Mouse (Mus musculus) small intestine, adult 2 months (tissue): ENCODE results near the gene Eif4e1b. TPM values are rescaled to one million over a fixed set of nuclear protein-coding genes. Genes with fewer than 3 reads are reported as not detected.

Experiments used
- H3K27ac ChIP-seq: fragments of 200-500 bp; 2 replicates; pipeline ENCODE4 v1.5.1; 2012; ENCODE audit warnings: low read depth, low read length, control low read depth, inconsistent platforms; ENCODE audit not compliant: insufficient read depth
- H3K27me3 ChIP-seq: fragments of 200-500 bp; 2 replicates; pipeline ENCODE4 v1.6.1; 2012; ENCODE audit warnings: mild to moderate bottlenecking, moderate library complexity, low read length, inconsistent platforms; ENCODE audit not compliant: control insufficient read depth, insufficient read depth
- H3K36me3 ChIP-seq: fragments of 200-500 bp; 2 replicates; pipeline ENCODE4 v1.6.1; 2012; ENCODE audit warnings: mild to moderate bottlenecking, low read length, control low read depth, inconsistent platforms; ENCODE audit not compliant: control insufficient read depth, insufficient read depth
- H3K4me1 ChIP-seq: fragments of 200-500 bp; 2 replicates; pipeline ENCODE4 v1.6.1; 2012; ENCODE audit warnings: low read length, inconsistent platforms, mixed read lengths; ENCODE audit not compliant: control insufficient read depth, insufficient read depth, insufficient read length
- H3K4me3 ChIP-seq: fragments of 200-500 bp; 2 replicates; pipeline ENCODE4 v1.5.1; 2012; ENCODE audit warnings: low read depth, mild to moderate bottlenecking, control low read depth, inconsistent platforms, low read length, moderate library complexity
- CTCF ChIP-seq: fragments of 200-500 bp; IDR thresholded peaks from 2 replicates; pipeline ENCODE4 v1.5.1; 2012; ENCODE audit warnings: low read depth, mild to moderate bottlenecking, control low read depth, inconsistent platforms, low read length, moderate library complexity, mixed read lengths; ENCODE audit not compliant: insufficient replicate concordance, insufficient read length; ENCODE audit errors: extremely low read depth
- POLR2A ChIP-seq: fragments of 200-500 bp; IDR thresholded peaks from 2 replicates; pipeline ENCODE4 v1.6.1; 2012; ENCODE audit warnings: low read depth, mild to moderate bottlenecking, control low read depth, inconsistent platforms, low read length, moderate library complexity
- WGBS: fragments of 180-500 bp; shearing (Covaris S2); methylation state at CpG from one replicate; pipeline ENCODE4 v1.1.7; 2018; 5-methylcytosine and 5-hydroxymethylcytosine counted together
- polyA plus RNA-seq: library from polyadenylated mRNA; depleted of rRNA; stranded (reverse); fragments of >200 nt; gene quantifications from 2 replicates; pipeline ENCODE4 v1.2.3, GENCODE M21; 2012; rRNA removed

Gene Eif4e1b
- polyA plus RNA-seq, 1 experiment: not detected

- Histone ChIP-seq H3K27ac (no peak overlapping the region), H3K36me3 (no peaks in the 10 kb centered on the region), H3K4me3 (no peak overlapping the region), H3K4me1 (no peaks in the 10 kb centered on the region), H3K27me3 (peaks cover 2% of the 10 kb centered on the region; the same call in 1 of the 2 replicates)
- 62% methylated on average over 5 of the region's 5 CpGs for WGBS
- TF ChIP-seq CTCF (no peak), POLR2A (no peak)
Observed at GRCm38 (mm10) chr13:54837061-54837460, 53.3 kb downstream of the Eif4e1b start.

- Histone ChIP-seq H3K4me3 (no peak overlapping the region), H3K27me3 (peaks cover 2% of the 10 kb centered on the region; the same call in 1 of the 2 replicates), H3K36me3 (no peaks in the 10 kb centered on the region), H3K27ac (no peak overlapping the region), H3K4me1 (no peaks in the 10 kb centered on the region)
- no peak for TF ChIP-seq CTCF
- no peak for TF ChIP-seq POLR2A
- WGBS: 19% methylated on average over 9 of the region's 9 CpGs
Observed at GRCm38 (mm10) chr13:54837471-54837889, 53.7 kb downstream of the Eif4e1b start.

Other genes with a start within 250 kb of the Eif4e1b start
- 76.2 and 166 TPM in 2 replicates for gene 4833439L19Rik, start 218.6 kb upstream of the Eif4e1b start, polyA plus RNA-seq
- gene Arl10, start 209.0 kb upstream of the Eif4e1b start, polyA plus RNA-seq: 6.6 and 11.4 TPM in 2 replicates
- gene Nop16, start 193.9 kb upstream of the Eif4e1b start, polyA plus RNA-seq: 2.3 and 2.4 TPM in 2 replicates
- 93.9 and 163 TPM in 2 replicates for gene Higd2a, start 193.8 kb upstream of the Eif4e1b start, polyA plus RNA-seq
- gene Cltb, start 172.7 kb upstream of the Eif4e1b start, polyA plus RNA-seq: 34.7 and 84.6 TPM in 2 replicates
- 11.1 and 14.5 TPM in 2 replicates for gene Faf2, start 162.2 kb upstream of the Eif4e1b start, polyA plus RNA-seq
- gene Rnf44, start 90.1 kb upstream of the Eif4e1b start, polyA plus RNA-seq: 206 and 318 TPM in 2 replicates
- gene Cdhr2, start 82.5 kb upstream of the Eif4e1b start, polyA plus RNA-seq: 473 and 1,001 TPM in 2 replicates
- 0.14 and 0.18 TPM in 2 replicates for gene Gprin1, start 34.1 kb upstream of the Eif4e1b start, polyA plus RNA-seq
- gene Sncb, start 17.4 kb upstream of the Eif4e1b start, polyA plus RNA-seq: 0.37 and 0.63 TPM in 2 replicates
- gene Tspan17, start 5.4 kb downstream of the Eif4e1b start, polyA plus RNA-seq: 4.9 and 16.0 TPM in 2 replicates
- 4.4 and 5.1 TPM in 2 replicates for gene Unc5a, start 165.4 kb downstream of the Eif4e1b start, polyA plus RNA-seq
- 1.7 and 1.8 TPM in 2 replicates for gene Hk3, start 237.4 kb downstream of the Eif4e1b start, polyA plus RNA-seq